Mouse (Mus musculus) embryonic facial prominence, embryonic 14.5 days (tissue): Measurements from ENCODE around the gene Pdzd2. TPM values are rescaled to one million over a fixed set of nuclear protein-coding genes. Genes with fewer than 3 reads are reported as not detected.

Experiments
- ATAC-seq: fragments of 200-750 bp; cut with Nextera tagmentation; 2 replicates; pipeline ENCODE4 v1.8.0; 2017; ENCODE audit warnings: low read depth, moderate number of reproducible peaks, moderate TSS enrichment
- DNase-seq: peaks from one replicate; pipeline ENCODE4 v3.0.0-alpha.2; 2015; ENCODE audit warnings: low spot score
- H3K27ac ChIP-seq: fragments of 300-500 bp; sonication (generic); replicated peaks from 2 replicates; pipeline ENCODE4 v1.5.1; 2014; ENCODE audit warnings: low read depth, mild to moderate bottlenecking, low read length, moderate library complexity
- H3K27me3 ChIP-seq: fragments of 300-500 bp; sonication (generic); replicated peaks from 2 replicates; pipeline ENCODE4 v1.6.1; 2014; ENCODE audit warnings: low read length; ENCODE audit not compliant: control insufficient read depth, insufficient read depth
- H3K36me3 ChIP-seq: fragments of 300-500 bp; sonication (generic); 2 replicates; pipeline ENCODE4 v1.6.1; 2014; ENCODE audit warnings: low read length, mixed read lengths; ENCODE audit not compliant: control insufficient read depth, insufficient read depth
- H3K4me1 ChIP-seq: fragments of 300-500 bp; sonication (generic); 2 replicates; pipeline ENCODE4 v1.6.1; 2014; ENCODE audit warnings: antibody characterized with exemption, low read length; ENCODE audit not compliant: control insufficient read depth, insufficient read depth
- H3K4me2 ChIP-seq: fragments of 300-500 bp; sonication (generic); 2 replicates; pipeline ENCODE4 v1.6.1; 2014; ENCODE audit warnings: low read depth, mild to moderate bottlenecking, low read length, moderate library complexity, mixed read lengths
- H3K4me3 ChIP-seq: fragments of 300-500 bp; sonication (generic); 2 replicates; pipeline ENCODE4 v1.5.1; 2014; ENCODE audit warnings: low read depth, mild to moderate bottlenecking, low read length
- H3K9ac ChIP-seq: fragments of 300-500 bp; sonication (generic); 2 replicates; pipeline ENCODE4 v1.6.1; 2014; ENCODE audit warnings: low read depth, mild to moderate bottlenecking, low read length, moderate library complexity, mixed read lengths
- H3K9me3 ChIP-seq: fragments of 300-500 bp; sonication (generic); 2 replicates; pipeline ENCODE4 v1.6.1; 2016; ENCODE audit warnings: low read length; ENCODE audit not compliant: control insufficient read depth
- WGBS: fragments of 180-500 bp; shearing (Covaris S2); extraction: QIAGEN DNeasy Blood & Tissue Kit; methylation state at CpG from one replicate; pipeline ENCODE4 v1.1.7; 2014; 5-methylcytosine and 5-hydroxymethylcytosine counted together
- polyA plus RNA-seq: library from polyadenylated mRNA; unstranded; fragments of >200 nt; fragmentation: Nextera tagmentation; extraction: Ambion mirVana; gene quantifications from 2 replicates; pipeline ENCODE4 v1.2.1, GENCODE M21; 2014

The Pdzd2 gene
- polyA plus RNA-seq, 1 experiment from 2014 or later, result 28.0 TPM

GRCm38 (mm10) chr15:12652336-12653031, 87.2 kb downstream of the Pdzd2 start:
- Histone ChIP-seq H3K4me2 (no peak overlapping the region), H3K4me1 (peaks cover 24% of the 10 kb centered on the region), H3K27me3 (no peaks in the 10 kb centered on the region), H3K36me3 (no peaks in the 10 kb centered on the region), H3K27ac (no peak overlapping the region; the same call in 1 of the 2 replicates), H3K4me3 (no peak overlapping the region), H3K9me3 (no peaks in the 10 kb centered on the region), H3K9ac (no peak overlapping the region)
- ATAC-seq (no peak), DNase-seq (peak; percentile 45)
- 68% methylated on average over 15 of the region's 15 CpGs for WGBS

GRCm38 (mm10) chr15:12650236-12650635, 89.5 kb downstream of the Pdzd2 start:
- DNase-seq (no peak), ATAC-seq (no peak)
- Histone ChIP-seq H3K9ac (no peak overlapping the region; the same call in 1 of the 2 replicates), H3K4me1 (peaks cover 24% of the 10 kb centered on the region), H3K27ac (no peak overlapping the region), H3K27me3 (no peaks in the 10 kb centered on the region), H3K9me3 (no peaks in the 10 kb centered on the region), H3K4me2 (no peak overlapping the region), H3K4me3 (no peak overlapping the region), H3K36me3 (no peaks in the 10 kb centered on the region)
- 79% methylated on average over 3 of the region's 3 CpGs for WGBS

- Histone ChIP-seq H3K4me1 (peaks cover 24% of the 10 kb centered on the region), H3K27me3 (no peaks in the 10 kb centered on the region), H3K4me2 (no peak overlapping the region), H3K27ac (no peak overlapping the region), H3K36me3 (no peaks in the 10 kb centered on the region), H3K4me3 (no peak overlapping the region), H3K9ac (no peak overlapping the region; the same call in 1 of the 2 replicates), H3K9me3 (no peaks in the 10 kb centered on the region)
- DNase-seq (peak; percentile 51), ATAC-seq (no peak; the same call in 1 of the 2 replicates)
- 61% methylated on average over 3 of the region's 3 CpGs for WGBS
Measured at GRCm38 (mm10) chr15:12649674-12650073, 90.0 kb downstream of the Pdzd2 start.

- no peak overlapping the region for H3K4me3 ChIP-seq
- no peak overlapping the region for H3K4me2 ChIP-seq
- no peaks in the 10 kb centered on the region for H3K27me3 ChIP-seq
- no peak overlapping the region for H3K27ac ChIP-seq
- no peak for DNase-seq
- ATAC-seq, result no peak
- no peak overlapping the region for H3K9ac ChIP-seq
- WGBS, result 74% methylated on average over 2 of the region's 2 CpGs
- H3K9me3 ChIP-seq, result peaks cover 1% of the 10 kb centered on the region; the same call in 1 of the 2 replicates
- H3K4me1 ChIP-seq, result peaks cover 24% of the 10 kb centered on the region
- no peaks in the 10 kb centered on the region for H3K36me3 ChIP-seq
Measured at GRCm38 (mm10) chr15:12649131-12649530, 90.6 kb downstream of the Pdzd2 start.

GRCm38 (mm10) chr15:12640755-12641154, 99.0 kb downstream of the Pdzd2 start:
- H3K9me3 ChIP-seq, result peaks cover 8% of the 10 kb centered on the region; the same call in 1 of the 2 replicates
- no peak overlapping the region for H3K4me2 ChIP-seq
- no peak overlapping the region for H3K4me3 ChIP-seq
- ATAC-seq (no peak), DNase-seq (no peak)
- 74% methylated on average over 7 of the region's 7 CpGs for WGBS
- no peak overlapping the region for H3K9ac ChIP-seq
- H3K27ac ChIP-seq, result no peak overlapping the region
- no peaks in the 10 kb centered on the region for H3K4me1 ChIP-seq
- no peaks in the 10 kb centered on the region for H3K36me3 ChIP-seq
- H3K27me3 ChIP-seq, result no peaks in the 10 kb centered on the region

- Histone ChIP-seq H3K4me3 (no peak overlapping the region), H3K9me3 (peaks cover 8% of the 10 kb centered on the region; the same call in 1 of the 2 replicates), H3K4me2 (no peak overlapping the region), H3K36me3 (no peaks in the 10 kb centered on the region), H3K27me3 (no peaks in the 10 kb centered on the region), H3K27ac (no peak overlapping the region), H3K4me1 (no peaks in the 10 kb centered on the region), H3K9ac (no peak overlapping the region)
- WGBS, result 80% methylated on average over 3 of the region's 3 CpGs
- DNase-seq (no peak), ATAC-seq (no peak)
Measured at GRCm38 (mm10) chr15:12639776-12640175, 99.9 kb downstream of the Pdzd2 start.

- Histone ChIP-seq H3K27me3 (no peaks in the 10 kb centered on the region), H3K4me2 (no peak overlapping the region), H3K27ac (no peak overlapping the region), H3K9ac (no peak overlapping the region), H3K4me1 (peaks cover 4% of the 10 kb centered on the region; the same call in 1 of the 2 replicates), H3K36me3 (no peaks in the 10 kb centered on the region), H3K9me3 (peaks cover 7% of the 10 kb centered on the region; the same call in 1 of the 2 replicates), H3K4me3 (no peak overlapping the region)
- whole genome bisulfite sequencing, result 80% methylated on average over 8 of the region's 8 CpGs
- ATAC-seq, result no peak
- DNase-seq, result no peak
Measured at GRCm38 (mm10) chr15:12639181-12639580, 100.5 kb downstream of the Pdzd2 start.

GRCm38 (mm10) chr15:12638370-12639030, 101.2 kb downstream of the Pdzd2 start:
- no peak for DNase-seq
- ATAC-seq, result peak; percentile 28; the same call in 1 of the 2 replicates
- H3K4me1 ChIP-seq, result peaks cover 8% of the 10 kb centered on the region; the same call in 1 of the 2 replicates
- no peak overlapping the region for H3K27ac ChIP-seq
- 76% methylated on average over 14 of the region's 14 CpGs for WGBS
- H3K9ac ChIP-seq, result no peak overlapping the region
- H3K9me3 ChIP-seq, result 0 out of 2 replicates have a peak, but pooled peaks cover under 1% of the 10 kb centered on the region
- no peak overlapping the region for H3K4me3 ChIP-seq
- H3K4me2 ChIP-seq, result no peak overlapping the region
- no peaks in the 10 kb centered on the region for H3K36me3 ChIP-seq
- H3K27me3 ChIP-seq, result no peaks in the 10 kb centered on the region
